Mouse (Mus musculus) inflammation-experienced regulatory T-cells, adult 16 weeks (primary cell): Measurements from ENCODE around the gene Vmn1r176. TPM values are rescaled to one million over a fixed set of nuclear protein-coding genes. Genes with fewer than 3 reads are reported as not detected.

ENCODE experiments used
- polyA plus RNA-seq: library from polyadenylated mRNA; unstranded; fragments of 100-300 nt; shearing (Covaris generic); gene quantifications from one replicate; pipeline ENCODE4 v1.2.1, GENCODE M21; 2017

Vmn1r176 gene
- polyA plus RNA-seq: not detected

DNA sequence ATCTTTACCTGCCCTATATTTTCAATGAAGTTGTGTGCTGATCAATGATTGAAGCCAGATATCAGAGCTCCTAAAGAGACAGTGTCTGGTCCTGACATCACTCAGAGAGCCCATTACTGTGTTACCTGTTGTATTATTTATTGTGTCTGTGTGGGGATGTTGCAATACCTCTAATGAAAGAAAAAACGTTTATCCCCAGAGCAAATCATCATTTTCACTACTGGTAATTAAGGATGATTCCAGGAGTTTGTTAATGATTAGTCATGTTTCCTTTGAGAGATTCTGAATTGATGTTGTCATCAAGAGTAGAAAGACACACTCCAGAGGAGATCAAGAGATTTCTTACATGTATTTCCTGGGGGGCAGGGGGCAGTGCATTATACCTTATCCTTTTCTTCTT lies at the start of gene Vmn1r176:
Gene Vmn1r176, minus strand, starts transcription at position 101 of the 400 bp plus-strand sequence.

DNA sequence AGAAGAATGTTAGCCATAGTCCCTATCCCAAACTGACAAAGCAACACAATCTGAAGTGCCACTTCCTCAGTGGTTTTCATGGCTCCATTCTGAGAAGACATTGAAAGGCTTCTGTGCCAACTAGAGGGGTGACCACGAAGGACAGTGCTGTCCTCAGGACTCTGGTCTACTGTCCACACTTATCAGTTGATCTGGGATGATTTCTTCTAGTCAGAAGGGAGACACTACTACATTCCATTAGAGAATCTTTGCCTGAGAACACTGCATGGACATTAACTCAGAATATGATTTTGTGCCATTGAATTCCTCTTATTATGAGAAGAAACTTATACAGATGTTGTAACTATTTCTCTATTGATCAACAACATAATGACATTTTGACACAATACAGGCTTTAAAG lies 29.2 kb upstream of the Vmn1r176 start, which contains the start of gene Vmn1r177:
Gene Vmn1r177, minus strand, starts transcription at position 101 of the 400 bp plus-strand sequence.

DNA sequence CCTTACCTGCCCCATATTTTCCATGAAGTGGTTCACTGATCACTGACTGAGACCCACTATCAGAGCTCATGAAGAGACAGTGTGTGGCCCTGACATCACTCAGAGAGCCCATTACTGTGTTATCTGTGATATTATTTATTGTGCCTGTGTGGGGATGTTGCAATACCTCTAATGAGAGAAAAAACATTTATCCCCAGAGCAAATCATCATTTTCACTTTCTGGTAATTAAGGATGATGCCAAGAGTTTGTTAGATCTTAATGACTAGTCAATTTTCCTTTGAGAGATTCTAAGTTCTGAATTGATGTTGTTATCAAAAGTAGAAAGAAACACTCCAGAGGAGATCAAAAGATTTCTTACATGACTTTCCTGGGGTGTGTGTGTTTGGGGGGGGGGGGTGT lies 26.6 kb downstream of the Vmn1r176 start, which contains the start of gene Vmn1r175:
Gene Vmn1r175, minus strand, starts transcription at position 101 of the 400 bp plus-strand sequence.

Other genes with a start within 250 kb of the Vmn1r176 start
- gene Vmn1r170, start 231.2 kb downstream of the Vmn1r176 start, polyA plus RNA-seq: not detected
- not detected for gene Vmn1r171, start 206.7 kb downstream of the Vmn1r176 start, polyA plus RNA-seq
- gene Vmn1r172, start 179.1 kb downstream of the Vmn1r176 start, polyA plus RNA-seq: not detected
- not detected for gene Vmn1r173, start 136.7 kb downstream of the Vmn1r176 start, polyA plus RNA-seq
- 0.05 TPM for gene Vmn1r174, start 85.1 kb downstream of the Vmn1r176 start, polyA plus RNA-seq
- gene Vmn1r175, start 26.7 kb downstream of the Vmn1r176 start, polyA plus RNA-seq: not detected
- not detected for gene Vmn1r177, start 29.1 kb upstream of the Vmn1r176 start, polyA plus RNA-seq
- gene Vmn1r178, start 54.6 kb upstream of the Vmn1r176 start, polyA plus RNA-seq: not detected
- gene Vmn1r179, start 89.6 kb upstream of the Vmn1r176 start, polyA plus RNA-seq: 0.10 TPM
- not detected for gene Vmn1r180, start 113.3 kb upstream of the Vmn1r176 start, polyA plus RNA-seq
- not detected for gene Vmn1r181, start 137.2 kb upstream of the Vmn1r176 start, polyA plus RNA-seq
- not detected for gene V1rd19, start 164.3 kb upstream of the Vmn1r176 start, polyA plus RNA-seq
- gene Vmn1r183, start 215.9 kb upstream of the Vmn1r176 start, polyA plus RNA-seq: not detected
- 42.0 TPM for gene Zfp180, start 244.6 kb upstream of the Vmn1r176 start, polyA plus RNA-seq